8 mouse cellular contexts compared by ENCODE assay signal in genomic region chr4:99199757-99200251, GRCm38 (mm10). TPM values are rescaled to one million over a fixed set of nuclear protein-coding genes. Genes with fewer than 3 reads are reported as not detected.
DNase-seq lines count a peak whose midpoint lies in the region; ATAC-seq lines count a peak whose summit lies in the region.

No protein-coding gene starts in this region.

- 0 out of 2 replicates have a peak overlapping the region, but pooled peaks have one; percentile 41 for H3K9ac ChIP-seq in heart, embryonic 12.5 days
- H3K9ac ChIP-seq in intestine, embryonic 16.5 days (ENCODE audit: low read depth, low read length): no peak overlapping the region
- no peak overlapping the region for H3K9ac ChIP-seq in forebrain, embryonic 16.5 days (replicated peaks; ENCODE audit: low read depth, low read length)

- peak overlapping the region; percentile 44 for H3K4me2 ChIP-seq in heart, embryonic 12.5 days
- H3K4me2 ChIP-seq in intestine, embryonic 16.5 days (ENCODE audit: low read depth, low read length): peak overlapping the region; percentile 8; the same call in 1 of the 2 replicates
- no peak overlapping the region for H3K4me2 ChIP-seq in forebrain, embryonic 16.5 days (ENCODE audit: low read length)

- DNase-seq in heart, adult 8-10 months (ENCODE audit: low spot score): no peak
- peak; percentile 21 for DNase-seq in naive thymus-derived CD4-positive, alpha-beta T cell, adult 2 months (ENCODE audit: low read depth)
- DNase-seq in forebrain, embryonic 10.5 days (ENCODE audit: extremely low spot score, low spot score): no peak
- no peak for DNase-seq in ovary, postnatal 10 days (ENCODE audit: low spot score)

- no peak overlapping the region for H3K4me3 ChIP-seq in heart, embryonic 12.5 days
- H3K4me3 ChIP-seq in intestine, embryonic 16.5 days (ENCODE audit: low read length): no peak overlapping the region
- H3K4me3 ChIP-seq in forebrain, embryonic 10.5 days: no peak overlapping the region
- no peak overlapping the region for H3K4me3 ChIP-seq in forebrain, embryonic 16.5 days (replicated peaks; ENCODE audit: low read length)

- H3K27me3 ChIP-seq in heart, embryonic 12.5 days (replicated peaks): no peaks in the 10 kb centered on the region
- no peaks in the 10 kb centered on the region for H3K27me3 ChIP-seq in intestine, embryonic 16.5 days (replicated peaks; ENCODE audit: control insufficient read depth, insufficient read depth, low read length)
- H3K27me3 ChIP-seq in forebrain, embryonic 10.5 days (ENCODE audit: poor library complexity, severe bottlenecking): no peaks in the 10 kb centered on the region
- H3K27me3 ChIP-seq in forebrain, embryonic 16.5 days (replicated peaks; ENCODE audit: control insufficient read depth, insufficient read depth, low read length): no peaks in the 10 kb centered on the region

- peaks cover 6% of the 10 kb centered on the region for H3K4me1 ChIP-seq in heart, embryonic 12.5 days (replicated peaks)
- H3K4me1 ChIP-seq in intestine, embryonic 16.5 days (ENCODE audit: control insufficient read depth, insufficient read depth, low read length): no peaks in the 10 kb centered on the region
- H3K4me1 ChIP-seq in forebrain, embryonic 10.5 days: peaks cover 5% of the 10 kb centered on the region
- peaks cover 2% of the 10 kb centered on the region; the same call in 1 of the 2 replicates for H3K4me1 ChIP-seq in forebrain, embryonic 16.5 days (replicated peaks; ENCODE audit: control insufficient read depth, insufficient read depth, low read length)

- H3K36me3 ChIP-seq in heart, embryonic 12.5 days: no peaks in the 10 kb centered on the region
- H3K36me3 ChIP-seq in intestine, embryonic 16.5 days (ENCODE audit: control insufficient read depth, insufficient read depth, low read length): no peaks in the 10 kb centered on the region
- H3K36me3 ChIP-seq in forebrain, embryonic 10.5 days (replicated peaks): no peaks in the 10 kb centered on the region
- H3K36me3 ChIP-seq in forebrain, embryonic 16.5 days (ENCODE audit: control insufficient read depth, insufficient read depth): no peaks in the 10 kb centered on the region

- no peak for ATAC-seq in heart, embryonic 12.5 days (ENCODE audit: insufficient number of reproducible peaks, low FRiP score)
- peak; percentile 46 for ATAC-seq in activated CD4-positive, CD25-positive, alpha-beta regulatory T cell, adult 4 months
- ATAC-seq in intestine, embryonic 16.5 days: peak; percentile 92
- ATAC-seq in forebrain, embryonic 16.5 days: no peak

- H3K9me3 ChIP-seq in heart, embryonic 12.5 days (replicated peaks): no peaks in the 10 kb centered on the region
- no peaks in the 10 kb centered on the region for H3K9me3 ChIP-seq in intestine, embryonic 16.5 days (ENCODE audit: control insufficient read depth, low read length)
- H3K9me3 ChIP-seq in forebrain, embryonic 10.5 days: peaks cover 3% of the 10 kb centered on the region; the same call in 1 of the 2 replicates
- no peaks in the 10 kb centered on the region for H3K9me3 ChIP-seq in forebrain, embryonic 16.5 days (ENCODE audit: control insufficient read depth, low read length)

- 53% methylated on average over 13 of the region's 13 CpGs for WGBS in heart, embryonic 12.5 days
- WGBS in intestine, embryonic 16.5 days: 56% methylated on average over 13 of the region's 13 CpGs
- 82% methylated on average over 13 of the region's 13 CpGs for WGBS in forebrain, embryonic 10.5 days
- WGBS in forebrain, embryonic 16.5 days: 79% methylated on average over 13 of the region's 13 CpGs

- H3K27ac ChIP-seq in heart, embryonic 12.5 days (ENCODE audit: poor library complexity, severe bottlenecking): no peak overlapping the region
- H3K27ac ChIP-seq in intestine, embryonic 16.5 days (ENCODE audit: low read length): peak overlapping the region; percentile 59
- no peak overlapping the region for H3K27ac ChIP-seq in forebrain, embryonic 10.5 days
- no peak overlapping the region for H3K27ac ChIP-seq in forebrain, embryonic 16.5 days (ENCODE audit: low read length)

RNA-seq across cellular contexts. Expression of gene Atg4c, which starts 6.1 kb away (rescaled TPM):
- polyA plus RNA-seq in heart, embryonic 12.5 days (2016; fragmentation: Nextera tagmentation; extraction: Ambion mirVana): 12.8 and 13.1 TPM in 2 replicates
- total RNA-seq in heart, adult 8-10 months (2022): 1 to 10 TPM; 3.9 to 5.0 (median 4.6) TPM
- polyA plus RNA-seq in activated CD4-positive, CD25-positive, alpha-beta regulatory T cell, adult 4 months (2017; shearing (Covaris generic)): 1 to 10 TPM in 1 of 2 experiments, under 1 TPM in 1; 0.50 to 1.1 TPM
- polyA plus RNA-seq in intestine, embryonic 16.5 days (2015; fragmentation: Nextera tagmentation; extraction: Ambion mirVana): 15.0 and 15.7 TPM in 2 replicates
- 12.6 and 14.2 TPM in 2 replicates for polyA plus RNA-seq in forebrain, embryonic 10.5 days (2016; fragmentation: Nextera tagmentation; extraction: Ambion mirVana)
- 21.3 and 22.0 TPM in 2 replicates for polyA plus RNA-seq in forebrain, embryonic 16.5 days (2015; fragmentation: Nextera tagmentation; extraction: Ambion mirVana)

Comparison
In these comparisons a context has a peak if more than half of its experiments do, and no peak if none do; other contexts are left out.
1. ATAC-seq: peak in activated CD4-positive, CD25-positive, alpha-beta regulatory T cell, adult 4 months (single experiment) and intestine, embryonic 16.5 days (single experiment); none in heart, embryonic 12.5 days (single experiment) and forebrain, embryonic 16.5 days (single experiment).